Mouse (Mus musculus): ENCODE measurements around the gene Ttc39b.
"Not testable (repeated sequence)": the region's sequence is repeated elsewhere in the genome, so short reads cannot be mapped to it uniquely, and the experiment has no call there.

Gene Ttc39b

DNA sequence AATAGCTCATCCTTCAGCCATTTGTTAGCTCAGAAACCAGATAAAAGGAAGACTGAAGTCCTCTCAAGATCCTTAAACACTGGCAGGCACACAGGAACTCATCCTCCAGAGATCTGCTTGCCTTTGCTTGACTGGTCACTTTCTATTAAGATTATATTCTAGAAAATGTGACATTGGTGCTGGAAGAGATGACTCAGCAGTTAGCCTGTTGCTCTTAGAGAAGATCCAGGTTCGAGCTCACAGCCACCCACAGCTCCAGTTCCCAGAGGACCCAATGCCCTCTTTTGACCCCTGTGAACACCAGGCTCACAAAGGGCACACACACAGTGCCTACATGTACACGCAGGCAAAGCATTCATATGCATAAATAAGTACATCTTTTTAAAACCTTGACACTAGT lies 49.8 kb downstream of the Ttc39b start:
- DNase-seq (ENCODE audit: low read depth, low spot score) = no peak

DNA sequence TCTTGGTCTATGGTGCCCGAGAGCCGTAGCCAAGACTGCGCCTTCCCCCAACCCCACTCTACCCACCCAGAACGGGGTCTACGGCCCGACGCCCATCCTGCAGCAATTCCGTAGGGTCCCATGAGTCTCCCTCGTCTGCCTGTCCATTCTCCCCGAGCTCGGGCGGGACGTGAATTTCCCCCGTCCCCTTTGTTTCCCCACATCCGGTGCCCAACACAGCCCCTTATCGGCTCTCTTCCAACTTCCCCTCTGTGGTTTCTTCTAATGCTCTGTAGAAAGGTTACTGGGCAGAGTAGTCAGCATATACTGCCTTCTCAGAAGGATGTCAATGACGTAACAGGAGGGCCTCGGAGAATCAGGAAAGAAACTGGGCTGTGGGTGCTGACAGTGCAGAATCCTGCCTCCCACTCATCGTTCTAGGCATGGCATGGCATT lies 50.4 kb downstream of the Ttc39b start:
- no peak for DNase-seq (ENCODE audit: low read depth, low spot score)

GRCm38 (mm10) chr4:83272917-83273615 lies 51.0 kb downstream of the Ttc39b start:
- DNase-seq (ENCODE audit: low read depth, low spot score) = no peak

DNA sequence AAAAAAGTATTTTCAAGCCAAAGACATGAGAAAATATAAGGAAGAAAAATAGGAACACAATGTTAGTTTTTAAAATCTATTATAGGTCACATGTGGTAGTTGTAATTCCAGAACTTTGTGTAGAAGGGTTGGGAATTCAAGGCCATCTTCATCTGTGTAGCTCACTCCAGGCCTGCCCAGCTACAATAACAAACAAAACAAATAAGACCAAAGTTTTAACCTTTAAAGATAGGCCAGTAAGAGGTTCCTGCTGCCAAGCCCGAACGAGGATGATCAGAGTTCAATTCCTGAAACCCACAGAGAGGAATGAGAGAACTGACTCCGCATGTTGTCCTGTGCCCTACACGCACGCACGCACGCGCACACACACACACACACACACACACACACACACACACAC lies 53.6 kb downstream of the Ttc39b start:
- no peak for DNase-seq (ENCODE audit: low read depth, low spot score)

DNA sequence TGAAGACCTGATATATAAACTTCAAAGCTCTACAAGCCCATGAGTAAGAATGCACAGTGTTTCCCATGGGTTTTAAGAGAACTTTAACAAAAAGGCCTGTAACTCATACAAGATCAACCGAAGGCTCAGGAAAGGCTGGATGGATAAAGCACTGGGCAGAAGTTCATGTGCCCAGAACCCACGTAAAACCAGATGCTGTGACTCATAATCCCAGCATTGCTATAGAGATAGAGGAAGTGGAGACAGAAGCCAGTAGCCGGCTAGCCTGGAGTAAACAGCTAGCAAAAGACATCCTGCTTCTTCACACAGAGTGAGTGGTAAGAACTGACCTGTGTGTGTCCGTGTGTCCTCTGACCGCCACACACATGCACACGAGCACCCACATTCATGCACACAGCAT lies 54.4 kb downstream of the Ttc39b start:
- DNase-seq (ENCODE audit: low read depth, low spot score) = peak; percentile 87

DNA sequence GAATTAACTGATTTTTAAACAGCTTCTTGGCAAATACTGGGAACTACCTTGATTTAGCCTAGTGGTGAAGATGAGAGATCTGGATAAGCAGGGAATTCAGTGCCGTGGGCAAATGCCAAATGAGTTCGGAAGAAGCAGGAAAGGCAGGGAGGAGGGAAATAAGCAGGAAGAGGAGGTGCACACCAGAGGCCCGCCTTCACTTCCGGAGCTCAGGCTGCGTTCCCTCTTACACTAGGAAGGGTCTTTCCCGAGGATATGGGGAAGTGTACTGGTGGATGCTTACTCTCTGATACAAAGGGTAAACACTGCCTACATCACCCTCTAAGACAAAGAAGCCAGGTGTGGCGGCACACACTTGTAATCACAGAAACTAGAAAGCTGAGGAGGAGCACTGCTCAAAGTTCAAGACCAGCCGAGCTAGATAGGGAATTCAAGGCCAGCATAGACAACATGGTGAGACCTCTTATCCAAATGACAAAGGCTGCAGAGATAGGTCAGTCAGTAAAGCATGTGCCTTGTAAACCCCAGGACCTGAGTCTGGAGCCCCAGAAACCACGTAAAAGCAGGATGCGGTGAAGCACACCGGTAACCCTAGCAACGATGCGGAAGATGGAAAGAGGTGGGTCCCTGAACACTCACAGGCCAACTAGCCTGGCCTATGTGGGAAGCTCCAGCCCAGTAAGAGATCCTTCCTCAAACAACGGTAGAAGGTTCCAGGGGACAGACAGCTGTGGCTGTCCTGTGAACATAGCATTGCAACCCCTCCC lies 57.9 kb downstream of the Ttc39b start:
- DNase-seq (ENCODE audit: low read depth, low spot score) = no peak

DNA sequence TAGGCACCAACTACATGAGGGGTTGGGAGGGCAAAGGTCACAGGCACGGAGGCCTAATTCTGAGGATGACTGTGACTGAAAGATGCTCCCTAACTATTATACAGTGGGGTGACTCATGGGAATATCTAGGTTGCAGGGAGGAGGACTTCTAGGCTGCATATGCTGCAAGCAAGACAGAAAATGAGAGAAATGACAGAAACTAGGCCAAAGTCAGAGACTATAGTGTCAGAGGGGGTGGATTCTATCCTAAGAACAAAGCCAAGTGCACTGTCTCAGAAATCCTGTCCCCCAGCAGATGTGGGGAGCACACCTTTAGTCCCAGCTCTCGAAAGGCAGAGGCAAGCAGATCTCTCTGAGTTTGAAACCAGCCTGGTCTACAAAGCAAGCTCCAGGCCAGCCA lies 59.2 kb downstream of the Ttc39b start:
- DNase-seq (ENCODE audit: low read depth, low spot score) = no peak

DNA sequence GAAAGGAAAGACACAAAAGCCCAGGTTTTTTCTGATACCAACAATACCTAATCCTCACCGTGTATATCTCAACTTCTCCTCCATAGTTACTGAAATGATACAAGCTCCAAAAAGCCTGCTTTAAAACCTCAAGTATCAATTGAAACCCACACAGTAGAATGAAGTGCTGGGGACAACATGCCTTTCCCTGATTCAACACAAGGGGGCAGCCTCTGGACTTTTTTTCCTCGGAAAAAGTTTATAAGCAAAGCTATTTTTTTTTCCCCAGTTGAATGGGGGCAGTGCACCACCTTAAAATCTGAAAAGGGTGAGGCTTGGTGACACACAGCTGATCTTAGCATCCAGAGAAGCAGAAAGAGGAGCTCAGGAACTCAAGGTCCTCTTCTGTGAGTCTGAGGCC lies 62.1 kb downstream of the Ttc39b start:
- DNase-seq (ENCODE audit: low read depth, low spot score) = peak; percentile 76

GRCm38 (mm10) chr4:83259690-83260089 lies 64.4 kb downstream of the Ttc39b start:
- DNase-seq (ENCODE audit: low read depth, low spot score) = no peak

DNA sequence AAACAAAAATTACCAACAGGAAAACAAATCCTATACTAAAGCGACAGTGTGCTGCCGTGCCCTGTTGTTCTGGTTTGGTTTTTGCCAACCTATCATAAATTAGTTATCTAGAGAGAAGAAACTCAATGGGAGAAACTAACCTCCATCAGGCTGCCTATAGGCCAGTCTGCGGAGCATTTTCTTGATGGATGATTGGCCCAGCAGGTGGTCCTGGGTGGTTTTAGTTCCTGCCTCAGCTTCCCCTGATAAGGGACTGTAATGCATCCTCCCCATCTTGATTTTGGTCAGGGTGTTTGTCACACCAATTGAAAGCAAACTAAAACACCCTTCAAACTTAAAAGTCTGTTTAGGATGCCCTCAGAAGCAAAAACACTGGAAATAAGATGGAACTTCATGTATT lies 65.8 kb downstream of the Ttc39b start:
- no peak for DNase-seq (ENCODE audit: low read depth, low spot score)

DNA sequence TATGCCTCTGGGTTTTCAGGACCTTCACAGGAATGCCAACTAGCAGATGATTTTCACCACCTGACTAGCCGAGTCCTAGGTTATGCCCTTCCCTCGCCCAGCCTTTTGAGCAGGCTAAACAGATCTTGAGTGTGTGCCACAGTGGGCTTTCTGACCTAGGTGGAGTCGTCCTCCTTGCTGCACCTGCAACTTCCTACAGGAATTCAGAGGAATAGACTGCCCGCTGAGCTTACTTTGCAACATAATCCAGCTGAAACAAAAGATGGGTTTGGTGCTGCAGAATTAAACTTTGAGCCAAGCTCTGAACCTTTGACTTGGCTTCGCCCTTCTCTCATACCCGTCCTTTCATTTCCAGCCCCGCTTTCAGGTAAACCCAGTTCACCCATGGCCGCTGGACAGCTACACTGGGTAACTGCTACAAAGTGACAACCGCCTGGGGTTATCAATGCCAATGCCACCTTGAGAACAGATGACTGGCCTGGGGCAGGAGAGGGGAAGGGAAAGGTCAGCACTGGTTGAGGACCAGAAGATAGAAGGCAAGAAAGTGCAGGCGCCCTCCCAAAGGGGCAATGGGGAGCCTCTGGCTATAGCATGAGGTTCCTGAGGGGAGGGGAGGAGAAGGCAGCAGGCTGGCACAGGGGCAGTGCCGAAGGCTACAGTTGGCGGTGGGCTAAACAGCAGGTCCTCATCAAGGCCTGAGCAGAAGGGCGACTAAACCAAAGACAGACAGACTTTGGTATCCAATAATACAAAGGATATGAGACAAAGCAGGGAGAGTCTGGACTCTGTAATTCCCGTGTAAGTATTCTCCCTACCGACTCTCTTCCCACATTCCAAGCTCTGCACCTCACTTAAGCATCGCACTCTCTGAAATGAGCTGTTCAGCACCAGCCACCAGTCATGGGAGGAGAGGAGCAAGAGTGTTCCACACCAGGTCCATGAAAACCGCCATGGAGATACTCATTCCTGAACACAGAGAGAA lies 66.5 kb downstream of the Ttc39b start:
- no peak for DNase-seq (ENCODE audit: low read depth, low spot score)

DNA sequence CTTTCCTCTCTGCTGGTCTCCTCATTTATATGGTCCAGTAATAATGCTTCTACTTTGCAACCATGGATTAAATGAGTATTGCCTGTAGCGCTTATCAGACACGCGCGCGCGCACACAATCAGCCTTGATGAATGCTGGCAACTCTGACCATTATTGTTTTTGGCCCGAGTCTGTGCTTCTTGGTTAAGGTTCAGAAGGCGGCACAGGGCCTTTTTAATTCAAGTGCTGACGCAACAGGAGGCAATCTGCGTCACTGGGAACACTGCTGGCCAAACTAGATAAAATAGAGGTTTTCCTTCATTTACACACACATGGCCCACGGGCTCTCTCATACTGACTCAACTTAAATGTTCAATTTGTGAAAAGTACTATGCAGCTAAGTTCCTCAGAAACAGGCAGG lies 67.3 kb downstream of the Ttc39b start:
- DNase-seq (ENCODE audit: low read depth, low spot score) = no peak

DNA sequence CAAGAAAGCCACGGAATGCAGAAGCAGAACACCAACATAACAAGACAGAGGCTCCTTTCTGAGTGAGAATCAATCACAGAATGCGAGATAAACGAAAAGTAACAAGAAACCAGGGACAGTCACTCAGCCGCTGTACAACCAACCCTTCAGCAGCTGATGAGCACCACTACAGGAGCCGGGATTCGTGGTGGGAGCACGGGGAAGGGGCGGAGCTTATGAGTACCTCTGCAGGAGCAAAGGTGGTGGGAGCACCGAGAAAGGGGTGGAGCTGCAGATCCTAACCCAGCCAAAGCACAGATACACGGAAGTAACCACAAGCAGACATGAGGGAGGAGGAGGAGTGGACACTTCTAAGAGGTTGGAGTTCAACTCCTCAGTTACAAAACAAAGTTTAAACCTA lies 69.1 kb downstream of the Ttc39b start:
- DNase-seq (ENCODE audit: low read depth, low spot score) = no peak

GRCm38 (mm10) chr4:83253679-83254078 lies 70.4 kb downstream of the Ttc39b start:
- no peak for DNase-seq (ENCODE audit: low read depth, low spot score)

DNA sequence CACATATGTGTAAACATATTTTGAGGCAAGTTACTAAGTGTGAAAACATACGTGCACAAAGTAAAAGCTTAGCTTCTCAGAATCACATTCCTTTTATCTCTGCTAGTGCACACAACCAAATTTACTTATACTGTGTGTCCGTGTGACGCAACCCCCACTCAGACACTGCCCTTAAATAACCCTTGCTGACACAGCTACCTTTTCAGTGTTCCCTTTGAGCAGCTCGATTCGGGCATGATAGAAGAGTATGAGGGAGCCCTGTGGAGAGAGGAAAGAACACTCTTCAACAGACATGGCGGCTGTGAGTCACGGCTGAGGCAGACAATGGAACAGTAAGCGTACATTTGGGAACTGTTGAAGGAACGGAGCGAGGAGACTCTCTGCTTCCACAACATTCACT lies 80.3 kb downstream of the Ttc39b start:
- no peak for DNase-seq (ENCODE audit: low read depth, low spot score)

DNA sequence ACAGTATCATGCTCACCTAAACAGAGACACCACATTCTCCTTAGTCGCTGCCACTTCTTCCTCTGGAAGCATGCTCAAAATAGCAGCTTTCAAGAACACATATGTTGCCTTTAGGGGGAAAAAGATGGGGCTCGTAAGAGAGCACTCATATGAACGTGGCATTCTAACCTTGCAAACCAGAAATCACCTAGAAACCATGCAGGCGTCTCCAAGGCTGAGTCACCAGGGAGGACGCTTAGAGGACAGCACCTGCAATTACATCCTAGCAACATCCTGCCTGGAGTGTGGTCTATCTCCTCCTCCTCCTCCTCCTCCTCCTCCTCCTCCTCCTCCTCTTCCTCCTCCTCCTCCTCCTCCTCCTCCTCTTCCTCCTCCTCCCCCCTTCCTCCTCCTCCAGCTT lies 82.4 kb downstream of the Ttc39b start:
- DNase-seq (ENCODE audit: low read depth, low spot score) = no peak

DNA sequence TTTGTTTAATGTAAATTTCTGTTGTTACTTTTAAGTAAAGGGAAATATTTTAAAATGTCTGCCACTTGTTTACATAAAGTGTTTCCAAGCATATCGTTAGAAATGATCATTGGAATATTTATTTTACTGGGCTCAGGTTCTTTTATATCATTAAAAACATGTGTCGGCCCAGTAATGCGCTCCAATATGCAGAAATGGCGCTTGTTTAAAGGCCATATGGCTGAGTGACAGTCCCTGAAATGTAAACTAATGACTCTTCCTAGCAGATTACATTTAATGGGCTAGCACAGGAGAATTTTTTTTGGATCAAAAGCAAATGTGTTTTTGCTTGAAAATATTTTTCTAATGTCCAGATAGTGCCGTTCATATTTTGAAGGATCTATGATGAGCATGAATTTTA lies 86.4 kb downstream of the Ttc39b start:
- DNase-seq (ENCODE audit: low read depth, low spot score) = no peak

DNA sequence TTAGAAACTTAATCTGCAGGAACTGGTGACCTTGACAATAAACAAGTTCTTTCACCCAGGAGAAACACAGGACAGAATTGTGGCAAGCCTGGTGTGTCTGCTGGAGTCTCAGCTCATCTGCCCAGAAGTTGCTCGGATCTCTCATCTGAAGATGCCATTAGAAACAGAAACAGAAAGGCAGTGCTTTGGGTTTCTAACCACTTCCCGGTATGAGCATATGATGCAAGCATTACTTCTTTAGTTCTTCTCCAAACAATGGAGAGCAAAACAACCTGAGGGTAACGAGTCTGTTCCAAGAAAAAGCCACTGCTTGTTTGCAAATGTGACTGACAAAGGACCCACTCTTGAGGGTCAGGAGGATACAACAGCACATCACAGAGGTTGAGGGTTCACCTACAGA lies 88.8 kb downstream of the Ttc39b start:
- not testable (repeated sequence) for DNase-seq (ENCODE audit: low read depth, low spot score)

- DNase-seq (ENCODE audit: low read depth, low spot score) = peak; percentile 52
Observed at GRCm38 (mm10) chr4:83234739-83235138, 89.3 kb downstream of the Ttc39b start.

- no peak for DNase-seq (ENCODE audit: low read depth, low spot score)
Observed at GRCm38 (mm10) chr4:83234132-83234531, 89.9 kb downstream of the Ttc39b start.

GRCm38 (mm10) chr4:83233181-83234123 lies 90.6 kb downstream of the Ttc39b start:
- peak; percentile 44 for DNase-seq (ENCODE audit: low read depth, low spot score)

Data from 3T3-L1 (cell line).